23 mouse cellular contexts compared by ENCODE assay signal in the genomic region with DNA sequence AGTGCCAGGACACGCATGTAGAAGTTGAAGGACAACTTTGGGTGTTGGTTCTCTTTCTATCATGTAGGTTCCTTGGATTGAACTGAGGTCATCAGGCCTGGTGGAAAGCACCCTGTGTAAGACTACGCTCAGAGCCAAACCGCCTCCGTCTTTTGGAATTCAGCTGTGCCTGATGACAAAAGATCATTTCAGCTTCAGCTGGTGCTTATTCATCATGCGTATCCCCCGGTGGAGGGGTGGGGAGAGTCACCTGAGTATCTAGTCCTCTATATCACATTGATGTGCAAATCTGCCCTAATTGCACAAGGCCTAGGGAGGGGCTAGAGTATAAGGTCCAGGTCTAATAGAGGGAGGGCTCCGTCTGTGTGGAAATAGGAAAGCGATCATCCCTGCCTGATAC.
"Had no signal": no experiment of that assay in that cellular context is flagged by ENCODE, and none has a peak within 500 bp of the region (broad histone marks: within the 10 kb centered on the region; RNA-seq: fewer than 3 reads in every experiment).

No protein-coding gene starts in this region.

- H3K4me3 ChIP-seq: heart, adult 2 months; heart, embryonic 13.5 days; heart, embryonic 15.5 days; hindbrain, embryonic 13.5 days; hindbrain, embryonic 15.5 days; layer of hippocampus, adult 2 months; left cerebral cortex, adult 2 months; limb, embryonic 10.5 days; limb, embryonic 12.5 days; liver, embryonic 13.5 days; liver, embryonic 15.5 days had no signal

- H3K4me1 ChIP-seq: liver, embryonic 13.5 days; liver, embryonic 15.5 days had no signal

- H3K27me3 ChIP-seq: liver, embryonic 13.5 days; liver, embryonic 15.5 days had no signal

- H3K36me3 ChIP-seq: heart, embryonic 13.5 days; heart, embryonic 15.5 days; hindbrain, embryonic 13.5 days; hindbrain, embryonic 15.5 days; limb, embryonic 10.5 days; limb, embryonic 12.5 days; liver, embryonic 13.5 days; liver, embryonic 15.5 days had no signal

- DNase-seq: gastrocnemius, postnatal 14 days; gastrocnemius, postnatal 36 days; heart, adult 11 months; heart, adult 2 months; heart, postnatal 14 days; heart, postnatal 36 days; kidney, adult 11 months; kidney, adult 8-10 months; kidney, postnatal 10 days; kidney, postnatal 25 days; kidney, postnatal 4 days; liver; liver, embryonic 13.5 days had no signal

- H3K9ac ChIP-seq: heart, embryonic 13.5 days; heart, embryonic 15.5 days; hindbrain, embryonic 13.5 days; hindbrain, embryonic 15.5 days; limb, embryonic 12.5 days; liver, embryonic 13.5 days; liver, embryonic 15.5 days had no signal

- H3K9me3 ChIP-seq: heart, embryonic 13.5 days; heart, embryonic 15.5 days; hindbrain, embryonic 13.5 days; hindbrain, embryonic 15.5 days; limb, embryonic 10.5 days; limb, embryonic 12.5 days; liver, embryonic 13.5 days; liver, embryonic 15.5 days had no signal

- H3K27ac ChIP-seq: heart, adult 2 months; heart, embryonic 13.5 days; heart, embryonic 15.5 days; hindbrain, embryonic 13.5 days; hindbrain, embryonic 15.5 days; hindbrain, postnatal 0 days; layer of hippocampus, adult 2 months; left cerebral cortex, adult 2 months; limb, embryonic 10.5 days; limb, embryonic 12.5 days; liver, embryonic 13.5 days; liver, embryonic 15.5 days had no signal
